Mouse (Mus musculus) brain, embryonic 18.5 days (tissue): ENCODE measurements around the gene Asb4.
"Not testable (repeated sequence)": the region's sequence is repeated elsewhere in the genome, so short reads cannot be mapped to it uniquely, and the experiment has no call there.

Experiments
- DNase-seq: peaks from one replicate; pipeline ENCODE4 v3.0.0-alpha.2; 2012; ENCODE audit warnings: low read depth, low spot score

Asb4 gene

GRCm38 (mm10) chr6:5383336-5384177, at the start of gene Asb4:
Gene Asb4, plus strand, starts transcription at chr6:5383386.
- no peak for DNase-seq

- no peak for DNase-seq
Measured at GRCm38 (mm10) chr6:5334021-5334420, 49.2 kb upstream of the Asb4 start.

GRCm38 (mm10) chr6:5336016-5336415, 47.2 kb upstream of the Asb4 start:
- not testable (repeated sequence) for DNase-seq

GRCm38 (mm10) chr6:5338781-5339180, 44.4 kb upstream of the Asb4 start:
- not testable (repeated sequence) for DNase-seq

GRCm38 (mm10) chr6:5339283-5339682, 43.9 kb upstream of the Asb4 start:
- not testable (repeated sequence) for DNase-seq

- DNase-seq, result no peak
Measured at GRCm38 (mm10) chr6:5344255-5344654, 38.9 kb upstream of the Asb4 start.

GRCm38 (mm10) chr6:5357873-5358272, 25.3 kb upstream of the Asb4 start:
- DNase-seq, result no peak

GRCm38 (mm10) chr6:5360402-5360801, 22.8 kb upstream of the Asb4 start:
- no peak for DNase-seq

- DNase-seq, result no peak
Measured at GRCm38 (mm10) chr6:5361987-5362386, 21.2 kb upstream of the Asb4 start.

GRCm38 (mm10) chr6:5365845-5366244, 17.3 kb upstream of the Asb4 start:
- DNase-seq, result no peak

- DNase-seq, result no peak
Measured at GRCm38 (mm10) chr6:5376884-5377283, 6.3 kb upstream of the Asb4 start.

GRCm38 (mm10) chr6:5379048-5379447, 4.1 kb upstream of the Asb4 start:
- DNase-seq, result no peak

GRCm38 (mm10) chr6:5379781-5380623, 3.2 kb upstream of the Asb4 start:
- DNase-seq, result no peak

GRCm38 (mm10) chr6:5380624-5381252, 2.4 kb upstream of the Asb4 start:
- DNase-seq, result no peak

GRCm38 (mm10) chr6:5381918-5382582, 1.1 kb upstream of the Asb4 start:
- no peak for DNase-seq

GRCm38 (mm10) chr6:5382583-5383215, 487 bp upstream of the Asb4 start:
- DNase-seq, result peak; percentile 79

GRCm38 (mm10) chr6:5384178-5384490, 948 bp downstream of the Asb4 start:
- no peak for DNase-seq

GRCm38 (mm10) chr6:5385161-5385640, 2.0 kb downstream of the Asb4 start:
- DNase-seq, result no peak

GRCm38 (mm10) chr6:5386486-5386885, 3.3 kb downstream of the Asb4 start:
- no peak for DNase-seq

- DNase-seq, result no peak
Measured at GRCm38 (mm10) chr6:5387396-5387795, 4.2 kb downstream of the Asb4 start.

- DNase-seq, result no peak
Measured at GRCm38 (mm10) chr6:5390298-5390697, 7.1 kb downstream of the Asb4 start.
